Mouse (Mus musculus) thymus, adult 2 months (tissue): ENCODE measurements around the gene Mrpl45. TPM values are rescaled to one million over a fixed set of nuclear protein-coding genes. Genes with fewer than 3 reads are reported as not detected.

Experiments
- DNase-seq: peaks from one replicate; pipeline ENCODE4 v3.0.0; 2021
- H3K27ac ChIP-seq: fragments of 200-500 bp; 2 replicates; pipeline ENCODE4 v1.5.1; 2012; ENCODE audit warnings: low read length, control low read depth; ENCODE audit not compliant: control insufficient read depth, insufficient read depth
- H3K27me3 ChIP-seq: fragments of 200-500 bp; 2 replicates; pipeline ENCODE4 v1.6.1; 2012; ENCODE audit warnings: mild to moderate bottlenecking, low read length, moderate library complexity, mixed read lengths; ENCODE audit not compliant: control insufficient read depth, insufficient read depth
- H3K36me3 ChIP-seq: fragments of 200-500 bp; 2 replicates; pipeline ENCODE4 v1.6.1; 2012; ENCODE audit warnings: mild to moderate bottlenecking, low read length, moderate library complexity; ENCODE audit not compliant: control insufficient read depth, insufficient read depth
- H3K4me1 ChIP-seq: fragments of 200-500 bp; replicated peaks from 2 replicates; pipeline ENCODE4 v1.6.1; 2012; ENCODE audit warnings: low read length; ENCODE audit not compliant: control insufficient read depth, insufficient read depth
- H3K4me3 ChIP-seq: fragments of 200-500 bp; 2 replicates; pipeline ENCODE4 v1.5.1; 2012; ENCODE audit warnings: mild to moderate bottlenecking, low read length, control low read depth, moderate library complexity; ENCODE audit not compliant: control insufficient read depth, insufficient read depth
- CTCF ChIP-seq: fragments of 200-500 bp; IDR thresholded peaks from 2 replicates; pipeline ENCODE4 v1.5.1; 2012; ENCODE audit warnings: mild to moderate bottlenecking, control low read depth, low read length, moderate library complexity, borderline replicate concordance; ENCODE audit not compliant: control insufficient read depth, poor library complexity, insufficient read depth; ENCODE audit errors: extremely low read depth
- POLR2A ChIP-seq: fragments of 200-500 bp; IDR thresholded peaks from 2 replicates; pipeline ENCODE4 v1.6.1; 2012; ENCODE audit warnings: mild to moderate bottlenecking, low read length, control low read depth, moderate library complexity; ENCODE audit not compliant: control insufficient read depth, poor library complexity, insufficient read depth; ENCODE audit errors: extremely low read depth
- WGBS: fragments of 180-500 bp; shearing (Covaris S2); methylation state at CpG from one replicate; pipeline ENCODE4 v1.1.7; 2018; 5-methylcytosine and 5-hydroxymethylcytosine counted together
- polyA plus RNA-seq: library from polyadenylated mRNA; depleted of rRNA; stranded (reverse); fragments of >200 nt; gene quantifications from 2 replicates; pipeline ENCODE4 v1.2.3, GENCODE M21; 2012

Mrpl45 gene
- polyA plus RNA-seq, 1 experiment, result 14.1 TPM

DNA sequence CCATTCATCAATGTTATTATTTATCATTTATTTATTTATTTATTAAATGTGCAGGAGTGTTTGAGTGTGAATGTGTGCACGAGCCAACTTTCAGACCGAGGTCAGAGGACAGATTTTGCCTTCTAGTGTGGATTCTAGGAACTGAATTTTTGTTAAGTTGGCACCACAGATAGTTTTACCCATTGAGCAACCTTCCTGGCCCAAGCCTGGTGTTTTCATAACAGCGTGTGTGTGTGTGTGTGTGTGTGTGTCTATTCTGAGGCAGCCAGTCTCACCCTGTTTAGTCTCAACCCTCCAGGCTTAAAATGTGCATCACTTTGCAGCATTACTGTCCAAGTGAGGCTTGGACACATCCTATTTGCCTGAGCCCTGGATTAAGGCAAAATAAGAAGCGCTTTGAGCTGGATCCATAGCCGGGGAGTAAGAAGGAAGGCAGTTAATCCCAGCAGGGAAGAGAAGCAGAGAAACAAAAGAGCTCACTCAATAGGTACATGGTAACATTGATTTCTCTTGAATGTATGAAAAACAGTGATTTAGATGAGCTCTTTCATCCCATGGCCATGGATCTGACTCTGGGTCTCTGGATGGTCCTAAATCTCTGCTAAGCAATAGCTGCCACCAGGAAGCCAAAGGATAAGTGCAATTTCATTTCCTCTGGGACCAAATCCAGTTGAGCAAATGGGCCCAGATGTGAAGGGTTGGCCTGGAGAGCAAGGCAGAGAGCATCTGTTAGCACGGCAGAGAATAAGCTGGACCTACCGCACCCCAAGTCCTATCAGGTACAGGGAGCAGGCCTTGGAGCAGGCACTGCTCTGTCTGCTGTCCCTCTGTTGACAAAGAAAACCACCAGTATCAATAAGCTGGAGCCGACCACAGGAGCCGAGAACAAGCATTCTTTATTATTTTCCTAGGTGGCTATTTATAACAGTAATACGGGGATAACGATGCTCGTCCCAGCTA is 16.0 kb downstream of the Mrpl45 start:
- no peaks in the 10 kb centered on the region for H3K27me3 ChIP-seq
- H3K4me1 ChIP-seq, result peaks cover 14% of the 10 kb centered on the region
- H3K27ac ChIP-seq, result no peak overlapping the region
- 94% methylated on average over 12 of the region's 12 CpGs for WGBS
- H3K4me3 ChIP-seq, result no peak overlapping the region
- peaks cover 6% of the 10 kb centered on the region; the same call in 1 of the 2 replicates for H3K36me3 ChIP-seq
- TF ChIP-seq POLR2A, result no peak
- TF ChIP-seq CTCF, result no peak
- DNase-seq, result no peak

DNA sequence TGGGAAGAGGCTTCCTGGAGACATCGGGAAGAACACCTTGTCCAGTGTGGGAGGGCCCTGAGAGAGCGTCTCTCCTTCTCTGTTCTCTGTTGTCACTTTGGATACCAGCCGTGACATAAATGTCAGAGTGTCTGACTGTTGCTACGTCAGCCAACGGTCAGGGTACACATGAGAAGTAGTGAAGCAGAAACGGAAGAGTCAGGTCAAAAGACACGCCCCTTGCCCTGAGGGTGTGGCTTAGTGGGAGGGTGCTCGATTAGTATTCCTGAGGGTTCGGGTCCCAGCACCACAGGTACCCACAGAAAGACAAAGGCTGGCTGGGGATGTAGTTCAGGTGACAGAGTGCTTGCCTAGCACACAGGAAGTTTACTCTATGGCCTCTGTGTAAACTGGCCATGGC is 17.5 kb downstream of the Mrpl45 start:
- Histone ChIP-seq H3K4me1 (peaks cover 18% of the 10 kb centered on the region), H3K36me3 (peaks cover 6% of the 10 kb centered on the region; the same call in 1 of the 2 replicates), H3K27me3 (no peaks in the 10 kb centered on the region), H3K4me3 (no peak overlapping the region), H3K27ac (no peak overlapping the region)
- WGBS, result 82% methylated on average over 9 of the region's 9 CpGs
- no peak for DNase-seq
- TF ChIP-seq POLR2A (no peak), CTCF (no peak)

DNA sequence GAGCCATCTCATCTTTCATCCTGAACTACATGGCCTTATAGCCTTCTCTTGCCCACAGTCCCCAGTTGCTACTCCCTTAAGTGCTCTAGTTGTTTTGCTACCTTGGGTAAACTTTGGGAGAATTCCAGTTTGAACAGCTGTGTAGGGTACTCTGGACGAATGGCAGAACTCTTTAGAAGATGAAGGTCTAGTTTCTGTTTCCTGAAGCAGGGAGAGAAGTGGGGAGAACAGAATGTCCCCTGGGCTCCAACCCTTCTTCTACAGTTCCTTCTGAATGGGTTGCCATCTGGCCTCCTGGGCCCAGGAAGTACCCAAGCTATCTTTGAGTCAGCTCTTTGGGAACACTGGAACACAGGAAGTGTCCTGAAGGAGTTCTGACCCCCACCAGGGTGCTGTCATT is 18.4 kb downstream of the Mrpl45 start:
- Histone ChIP-seq H3K4me1 (peaks cover 18% of the 10 kb centered on the region), H3K27me3 (no peaks in the 10 kb centered on the region)
- WGBS, result 68% methylated on average over 1 of the region's 1 CpGs

DNA sequence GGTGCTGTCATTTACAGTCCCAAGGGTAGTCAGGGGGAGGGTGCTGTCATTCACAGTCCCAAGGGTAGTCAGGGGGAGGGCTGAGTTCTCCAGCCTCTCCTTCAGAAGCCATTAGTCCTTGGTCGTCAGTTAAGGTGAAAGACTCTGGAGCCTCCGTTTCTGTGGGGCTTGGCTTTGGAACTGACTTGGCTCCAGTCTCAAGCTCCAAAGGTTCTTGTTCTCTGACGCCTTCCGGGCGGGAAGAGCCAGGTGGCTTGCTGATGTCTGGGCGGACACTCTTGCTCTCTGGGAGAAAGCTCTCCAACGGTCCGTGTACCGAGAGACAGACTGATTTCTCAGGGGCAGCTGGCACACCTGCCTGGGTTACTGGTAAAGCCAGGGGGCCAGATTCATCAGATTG is 18.9 kb downstream of the Mrpl45 start:
- no peak overlapping the region for H3K4me3 ChIP-seq
- H3K27ac ChIP-seq, result no peak overlapping the region
- whole genome bisulfite sequencing, result 97% methylated on average over 9 of the region's 9 CpGs
- H3K27me3 ChIP-seq, result no peaks in the 10 kb centered on the region
- peaks cover 18% of the 10 kb centered on the region for H3K4me1 ChIP-seq
- TF ChIP-seq CTCF (no peak), POLR2A (no peak)
- DNase-seq, result no peak
- no peaks in the 10 kb centered on the region; the same call in 1 of the 2 replicates for H3K36me3 ChIP-seq

More for the DNA sequence above, 18.4 kb downstream of the Mrpl45 start:
- no peak overlapping the region for H3K27ac ChIP-seq
- TF ChIP-seq CTCF, result no peak
- no peak for TF ChIP-seq POLR2A
- no peak overlapping the region for H3K4me3 ChIP-seq
- no peak for DNase-seq
- peaks cover 3% of the 10 kb centered on the region; the same call in 1 of the 2 replicates for H3K36me3 ChIP-seq

DNA sequence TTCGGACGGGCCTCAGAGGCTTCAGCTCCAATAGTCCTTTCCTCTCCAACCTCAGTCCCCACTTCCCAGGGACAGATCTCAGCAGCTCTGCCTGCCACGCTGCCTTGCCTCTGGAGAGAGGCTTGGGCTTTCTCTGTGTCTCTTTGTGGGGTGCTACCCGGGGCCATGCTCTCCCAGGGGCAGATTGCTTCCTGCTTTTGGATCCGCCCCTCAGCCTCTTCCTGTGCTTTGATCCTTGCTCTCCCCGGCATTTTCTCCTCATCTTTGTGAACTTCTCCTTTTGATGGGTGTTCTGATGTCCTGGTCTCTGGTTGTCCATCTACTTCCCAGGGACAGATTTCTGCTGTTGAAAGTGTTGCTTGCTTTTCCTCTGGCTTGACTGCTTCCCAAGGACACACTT is 20.7 kb downstream of the Mrpl45 start:
- Histone ChIP-seq H3K36me3 (no peaks in the 10 kb centered on the region), H3K4me3 (no peak overlapping the region), H3K27ac (no peak overlapping the region), H3K4me1 (peaks cover 18% of the 10 kb centered on the region), H3K27me3 (no peaks in the 10 kb centered on the region)
- no peak for TF ChIP-seq CTCF
- TF ChIP-seq POLR2A, result no peak
- WGBS, result 21% methylated on average over 6 of the region's 6 CpGs
- no peak for DNase-seq

DNA sequence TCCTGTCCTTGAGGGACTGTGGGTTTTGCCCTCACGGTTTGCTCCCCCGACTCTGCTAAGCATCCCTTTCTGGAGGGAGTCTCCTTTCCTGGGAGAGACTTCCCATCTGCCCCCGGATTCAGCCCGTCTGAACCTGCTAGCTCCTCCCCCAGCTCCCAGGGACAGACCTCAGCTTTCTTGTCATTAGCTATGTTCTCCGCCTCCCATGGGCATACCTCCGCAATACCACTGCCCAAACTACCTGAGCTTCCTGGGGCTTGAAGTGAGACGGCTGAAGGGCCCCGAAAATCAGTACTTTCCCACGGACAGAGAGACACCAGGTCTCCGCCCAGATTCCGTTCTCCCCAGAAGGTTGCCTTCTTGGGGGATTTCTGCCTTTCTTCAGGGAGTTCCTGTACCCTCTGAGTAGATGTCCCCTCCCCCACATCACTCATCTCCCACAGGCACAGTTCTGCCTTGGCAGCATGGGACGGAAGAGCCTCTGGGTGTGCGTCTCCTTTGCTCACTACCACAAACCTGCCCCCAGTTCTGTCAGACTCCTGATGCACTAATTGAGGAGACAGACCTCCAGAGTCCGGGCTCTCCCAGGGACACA is 21.3 kb downstream of the Mrpl45 start:
- Histone ChIP-seq H3K27ac (no peak overlapping the region), H3K36me3 (no peaks in the 10 kb centered on the region), H3K27me3 (no peaks in the 10 kb centered on the region), H3K4me3 (no peak overlapping the region), H3K4me1 (peaks cover 18% of the 10 kb centered on the region)
- DNase-seq, result no peak
- 84% methylated on average over 14 of the region's 14 CpGs for WGBS
- no peak for TF ChIP-seq CTCF
- TF ChIP-seq POLR2A, result no peak
